Mouse (Mus musculus) limb, embryonic 15.5 days (tissue): Measurements from ENCODE around the gene Esrrg. TPM values are rescaled to one million over a fixed set of nuclear protein-coding genes. Genes with fewer than 3 reads are reported as not detected.
A peak's percentile ranks its signal among the peaks of the same experiment; 100 is the strongest.

Source experiments
- ATAC-seq: fragments of 200-750 bp; cut with Nextera tagmentation; 2 replicates; pipeline ENCODE4 v1.8.0; 2017; ENCODE audit warnings: low read depth, moderate TSS enrichment; ENCODE audit not compliant: insufficient number of reproducible peaks, low FRiP score, low TSS enrichment
- H3K27ac ChIP-seq: fragments of 300-500 bp; sonication (generic); 2 replicates; pipeline ENCODE4 v1.5.1; 2015; ENCODE audit warnings: moderate library complexity, mild to moderate bottlenecking, inconsistent platforms
- H3K27me3 ChIP-seq: fragments of 300-500 bp; sonication (generic); 2 replicates; pipeline ENCODE4 v1.6.1; 2015; ENCODE audit warnings: inconsistent platforms
- H3K36me3 ChIP-seq: fragments of 300-500 bp; sonication (generic); 2 replicates; pipeline ENCODE4 v1.6.1; 2015; ENCODE audit warnings: inconsistent platforms
- H3K4me1 ChIP-seq: fragments of 300-500 bp; sonication (generic); 2 replicates; pipeline ENCODE4 v1.6.1; 2015; ENCODE audit warnings: inconsistent platforms
- H3K4me2 ChIP-seq: fragments of 300-500 bp; sonication (generic); 2 replicates; pipeline ENCODE4 v1.6.1; 2015; ENCODE audit warnings: mild to moderate bottlenecking, inconsistent platforms
- H3K4me3 ChIP-seq: fragments of 300-500 bp; sonication (generic); 2 replicates; pipeline ENCODE4 v1.5.1; 2015; ENCODE audit warnings: mild to moderate bottlenecking, inconsistent platforms
- H3K9ac ChIP-seq: fragments of 300-500 bp; sonication (generic); 2 replicates; pipeline ENCODE4 v1.6.1; 2015; ENCODE audit warnings: inconsistent platforms
- H3K9me3 ChIP-seq: fragments of 300-500 bp; sonication (generic); 2 replicates; pipeline ENCODE4 v1.6.1; 2016; ENCODE audit warnings: inconsistent platforms
- WGBS: fragments of 180-500 bp; shearing (Covaris S2); methylation state at CpG from one replicate; pipeline ENCODE4 v1.1.7; 2015; 5-methylcytosine and 5-hydroxymethylcytosine counted together
- polyA plus RNA-seq: library from polyadenylated mRNA; unstranded; fragments of >200 nt; fragmentation: Nextera tagmentation; extraction: Ambion mirVana; gene quantifications from 2 replicates; pipeline ENCODE4 v1.2.1, GENCODE M21; 2015

Gene Esrrg
- polyA plus RNA-seq, 1 experiment from 2014 or later, result 1.8 TPM

DNA sequence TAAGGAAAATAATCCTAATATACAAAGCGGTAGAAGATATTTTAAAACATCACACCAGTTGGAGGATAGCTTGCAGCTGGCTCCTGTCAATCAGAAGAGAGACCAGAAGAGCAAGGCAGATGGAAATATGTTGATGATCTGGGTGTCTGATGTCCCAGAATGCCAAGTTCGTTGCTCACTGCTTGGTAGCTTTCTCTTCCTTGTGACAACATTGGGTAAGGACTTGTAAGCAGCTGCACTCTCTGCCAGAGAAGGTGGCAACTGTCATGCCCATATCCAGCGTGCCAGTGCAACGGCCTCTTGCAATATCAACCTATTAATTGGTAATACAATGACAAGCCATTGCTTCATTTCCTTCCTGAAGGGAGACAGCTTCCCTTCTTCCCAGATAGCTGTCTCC is 296.1 kb downstream of the Esrrg start:
- H3K36me3 ChIP-seq, result no peaks in the 10 kb centered on the region
- no peaks in the 10 kb centered on the region for H3K27me3 ChIP-seq
- no peak for ATAC-seq
- H3K9ac ChIP-seq, result no peak overlapping the region
- no peak overlapping the region for H3K4me2 ChIP-seq
- no peaks in the 10 kb centered on the region for H3K9me3 ChIP-seq
- H3K4me3 ChIP-seq, result no peak overlapping the region
- peaks cover 4% of the 10 kb centered on the region; the same call in 1 of the 2 replicates for H3K4me1 ChIP-seq
- H3K27ac ChIP-seq, result no peak overlapping the region
- WGBS, result 72% methylated on average over 4 of the region's 4 CpGs

DNA sequence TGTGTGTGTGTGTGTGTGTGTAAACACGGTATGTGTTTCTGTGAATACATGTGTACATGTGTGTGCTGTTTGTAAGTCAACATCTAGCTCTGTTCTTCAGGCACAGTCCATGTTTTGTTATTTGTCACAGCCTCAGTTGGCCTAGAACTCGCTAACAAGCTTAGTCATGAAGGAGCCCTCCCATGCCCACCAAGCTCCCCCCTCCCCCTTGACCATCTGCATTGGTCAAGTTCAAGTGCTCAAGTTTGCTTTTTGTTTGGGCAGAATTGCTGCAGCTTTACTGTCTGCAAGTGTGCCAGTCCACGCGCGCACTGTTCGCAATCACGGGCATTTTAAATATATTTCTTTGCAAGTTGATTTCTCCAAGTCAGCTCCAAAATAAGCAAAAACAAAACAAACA is 298.8 kb downstream of the Esrrg start:
- Histone ChIP-seq H3K9me3 (no peaks in the 10 kb centered on the region), H3K4me2 (no peak overlapping the region), H3K4me3 (no peak overlapping the region), H3K36me3 (no peaks in the 10 kb centered on the region), H3K4me1 (peaks cover 4% of the 10 kb centered on the region; the same call in 1 of the 2 replicates), H3K27me3 (no peaks in the 10 kb centered on the region), H3K9ac (no peak overlapping the region), H3K27ac (no peak overlapping the region)
- 65% methylated on average over 7 of the region's 7 CpGs for WGBS
- no peak for ATAC-seq

DNA sequence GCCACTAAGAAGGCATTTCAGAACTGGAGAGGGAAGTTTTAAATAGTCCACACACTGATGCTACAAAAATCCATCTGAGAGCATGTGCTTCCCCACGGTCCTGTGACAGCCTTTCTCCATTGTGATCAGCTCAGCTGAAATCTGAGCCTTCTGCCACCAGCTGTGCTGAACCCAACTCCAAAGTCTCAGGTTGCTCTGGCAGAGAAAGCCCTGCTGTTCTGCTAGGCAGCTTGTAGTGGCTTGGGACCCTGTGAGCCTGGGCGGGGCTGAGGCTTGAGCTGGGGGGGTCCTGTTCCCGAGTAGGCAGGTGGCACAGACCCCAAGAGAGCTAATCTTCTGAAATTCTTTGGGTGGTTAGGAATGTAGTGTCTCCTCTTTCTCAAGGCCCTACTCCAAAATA is 299.3 kb downstream of the Esrrg start:
- H3K27ac ChIP-seq, result no peak overlapping the region
- H3K4me2 ChIP-seq, result no peak overlapping the region
- H3K36me3 ChIP-seq, result no peaks in the 10 kb centered on the region
- H3K27me3 ChIP-seq, result no peaks in the 10 kb centered on the region
- H3K9ac ChIP-seq, result no peak overlapping the region
- H3K4me1 ChIP-seq, result peaks cover 4% of the 10 kb centered on the region; the same call in 1 of the 2 replicates
- ATAC-seq, result peak; percentile 55; the same call in 1 of the 2 replicates
- 5% methylated on average over 3 of the region's 3 CpGs for WGBS
- H3K4me3 ChIP-seq, result no peak overlapping the region
- no peaks in the 10 kb centered on the region for H3K9me3 ChIP-seq

DNA sequence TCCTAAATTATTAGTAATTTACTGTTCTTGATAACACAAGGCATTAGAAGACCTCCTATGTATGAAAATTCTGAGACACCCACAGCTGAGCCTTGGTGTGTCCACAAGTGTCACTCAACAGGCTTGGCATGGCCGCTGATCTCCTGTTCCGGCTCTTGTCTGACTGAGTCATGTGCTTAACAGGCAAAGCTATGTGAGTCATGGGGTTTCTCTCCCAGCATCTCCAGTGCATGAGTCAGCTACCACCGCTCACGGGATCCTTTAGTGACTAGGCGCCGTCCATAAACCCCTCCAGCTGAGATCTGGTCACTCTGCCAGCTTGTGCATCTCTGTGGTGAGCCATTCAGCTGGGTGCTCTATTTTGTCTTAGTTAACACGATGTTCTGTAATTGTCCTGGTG is 302.1 kb downstream of the Esrrg start:
- Histone ChIP-seq H3K27ac (no peak overlapping the region), H3K4me3 (no peak overlapping the region), H3K27me3 (no peaks in the 10 kb centered on the region), H3K4me2 (no peak overlapping the region), H3K9me3 (no peaks in the 10 kb centered on the region), H3K36me3 (no peaks in the 10 kb centered on the region), H3K9ac (no peak overlapping the region), H3K4me1 (peaks cover 4% of the 10 kb centered on the region; the same call in 1 of the 2 replicates)
- WGBS, result 77% methylated on average over 7 of the region's 7 CpGs
- no peak for ATAC-seq

DNA sequence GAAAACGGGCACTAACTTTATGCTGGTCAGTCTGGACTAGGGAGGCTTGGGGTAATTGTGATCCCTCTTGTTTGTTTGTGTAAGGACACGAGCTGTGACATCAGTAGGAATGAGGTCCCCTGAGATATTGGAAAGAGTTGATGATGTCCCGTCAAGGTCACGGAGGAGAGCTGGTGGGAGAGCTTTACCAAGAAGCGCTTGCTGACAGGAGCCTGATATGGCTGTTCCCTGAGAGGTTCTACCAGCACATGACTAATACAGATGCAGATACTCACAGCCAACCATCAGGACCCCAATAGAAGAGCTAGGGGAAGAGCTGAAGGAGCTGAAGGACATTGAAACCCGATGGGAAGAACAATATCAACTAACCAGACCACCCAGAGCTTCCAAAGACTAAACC is 302.6 kb downstream of the Esrrg start:
- H3K9ac ChIP-seq, result no peak overlapping the region
- H3K36me3 ChIP-seq, result no peaks in the 10 kb centered on the region
- no peak for ATAC-seq
- H3K9me3 ChIP-seq, result no peaks in the 10 kb centered on the region
- no peak overlapping the region for H3K4me2 ChIP-seq
- H3K4me1 ChIP-seq, result peaks cover 4% of the 10 kb centered on the region; the same call in 1 of the 2 replicates
- no peak overlapping the region for H3K4me3 ChIP-seq
- H3K27me3 ChIP-seq, result no peaks in the 10 kb centered on the region
- WGBS, result 83% methylated on average over 6 of the region's 6 CpGs
- no peak overlapping the region for H3K27ac ChIP-seq

DNA sequence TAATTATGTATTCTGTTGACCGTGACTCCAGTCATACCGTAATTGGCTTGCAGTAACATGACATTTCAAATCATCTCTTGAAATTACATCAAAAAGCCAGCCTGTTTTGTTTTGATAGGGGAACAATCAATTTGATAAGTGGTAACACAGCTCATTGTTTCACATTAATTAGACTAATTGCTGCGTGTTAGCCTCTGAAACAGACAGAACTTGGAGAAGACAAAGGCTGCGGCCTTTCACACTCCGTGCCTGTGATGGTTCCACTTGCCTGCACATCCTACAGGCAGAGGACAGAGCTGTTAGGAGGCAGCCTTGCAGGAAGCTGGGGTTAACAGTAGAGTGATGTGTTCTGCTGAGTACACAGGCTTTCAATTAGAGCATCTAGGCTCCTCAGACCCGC is 309.7 kb downstream of the Esrrg start:
- no peaks in the 10 kb centered on the region for H3K36me3 ChIP-seq
- H3K9me3 ChIP-seq, result no peaks in the 10 kb centered on the region
- no peaks in the 10 kb centered on the region for H3K4me1 ChIP-seq
- H3K4me3 ChIP-seq, result no peak overlapping the region
- H3K9ac ChIP-seq, result no peak overlapping the region
- H3K27me3 ChIP-seq, result no peaks in the 10 kb centered on the region
- ATAC-seq, result no peak
- H3K27ac ChIP-seq, result no peak overlapping the region
- H3K4me2 ChIP-seq, result no peak overlapping the region
- 80% methylated on average over 6 of the region's 6 CpGs for WGBS

DNA sequence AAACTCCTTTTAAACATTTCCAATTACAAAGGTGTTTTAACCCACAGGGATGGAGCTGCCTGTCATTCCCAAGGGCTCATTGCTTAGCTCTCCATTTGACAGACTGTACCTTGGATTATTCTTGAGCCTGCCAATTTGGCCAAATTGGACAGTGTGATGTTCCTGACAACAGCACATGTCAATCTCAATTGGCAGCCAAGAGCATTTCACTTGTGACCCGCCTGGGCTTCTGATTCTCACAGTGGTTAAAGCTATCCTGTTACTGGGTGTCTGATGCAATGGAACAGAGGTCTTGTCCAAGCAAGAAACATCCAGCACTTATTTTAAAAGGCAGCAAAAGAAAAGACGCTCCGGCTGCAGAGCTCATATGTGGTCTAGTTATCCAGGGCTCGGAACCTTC is 310.3 kb downstream of the Esrrg start:
- 96% methylated on average over 4 of the region's 4 CpGs for WGBS
- no peaks in the 10 kb centered on the region for H3K4me1 ChIP-seq
- no peaks in the 10 kb centered on the region for H3K9me3 ChIP-seq
- H3K9ac ChIP-seq, result no peak overlapping the region
- no peak overlapping the region for H3K27ac ChIP-seq
- H3K36me3 ChIP-seq, result no peaks in the 10 kb centered on the region
- H3K27me3 ChIP-seq, result no peaks in the 10 kb centered on the region
- no peak overlapping the region for H3K4me3 ChIP-seq
- no peak for ATAC-seq
- no peak overlapping the region for H3K4me2 ChIP-seq

DNA sequence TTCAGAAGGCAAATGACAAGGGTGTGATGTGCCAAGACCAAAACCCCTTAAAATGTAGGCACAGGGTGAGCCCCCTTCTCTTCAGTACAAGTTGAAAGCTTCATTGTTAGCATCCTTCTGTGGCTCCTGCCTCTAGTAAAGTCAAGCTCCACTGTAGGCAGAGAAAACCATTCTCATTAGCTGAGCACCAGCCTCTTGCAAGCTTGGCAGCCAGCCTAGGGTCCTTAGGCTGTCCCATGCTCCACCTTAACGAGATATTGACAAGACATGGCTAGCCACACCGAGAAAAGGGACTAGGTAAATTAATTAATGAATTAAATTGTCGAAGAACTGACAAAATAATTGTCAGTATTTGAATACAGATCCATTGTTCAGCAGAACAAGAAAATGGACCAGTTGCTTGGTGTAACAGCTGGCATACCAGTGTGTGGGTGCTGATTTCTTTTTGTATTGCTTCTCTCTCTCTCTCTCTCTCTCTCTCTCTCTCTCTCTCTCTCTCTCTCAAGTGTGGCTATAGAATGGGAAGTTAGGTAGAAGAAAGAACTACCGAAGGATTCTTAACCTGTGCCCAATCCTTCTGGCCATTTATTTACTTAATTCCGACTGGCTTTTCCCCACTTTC is 311.7 kb downstream of the Esrrg start:
- H3K36me3 ChIP-seq, result no peaks in the 10 kb centered on the region
- H3K4me2 ChIP-seq, result no peak overlapping the region
- H3K27me3 ChIP-seq, result no peaks in the 10 kb centered on the region
- no peak overlapping the region for H3K4me3 ChIP-seq
- H3K9me3 ChIP-seq, result no peaks in the 10 kb centered on the region
- no peak overlapping the region for H3K9ac ChIP-seq
- no peak overlapping the region for H3K27ac ChIP-seq
- WGBS, result 63% methylated on average over 5 of the region's 5 CpGs
- no peaks in the 10 kb centered on the region for H3K4me1 ChIP-seq
- no peak for ATAC-seq

DNA sequence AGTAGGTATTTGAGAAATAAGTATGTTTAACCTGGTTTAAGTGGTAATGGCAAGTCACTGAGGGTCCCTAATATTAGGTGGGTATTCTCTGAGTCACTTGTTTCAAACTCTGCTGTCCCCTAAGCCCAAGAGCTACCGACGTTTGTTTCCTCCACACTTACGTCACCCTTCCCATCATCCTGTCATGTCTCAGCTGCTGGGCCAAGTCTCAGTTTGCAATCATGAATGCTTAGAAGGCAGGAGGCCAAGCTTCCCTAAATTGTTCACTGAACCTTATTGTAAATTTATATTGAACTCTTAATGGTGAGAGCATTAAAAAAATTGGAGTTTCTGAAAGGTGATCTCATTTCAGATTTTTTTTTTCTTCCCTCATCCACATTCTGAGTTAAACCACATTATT is 322.6 kb downstream of the Esrrg start:
- Histone ChIP-seq H3K4me2 (no peak overlapping the region), H3K27me3 (no peaks in the 10 kb centered on the region), H3K4me3 (no peak overlapping the region), H3K27ac (no peak overlapping the region), H3K36me3 (no peaks in the 10 kb centered on the region), H3K9me3 (no peaks in the 10 kb centered on the region), H3K9ac (no peak overlapping the region), H3K4me1 (no peaks in the 10 kb centered on the region)
- no peak for ATAC-seq
- WGBS, result 47% methylated on average over 3 of the region's 3 CpGs

DNA sequence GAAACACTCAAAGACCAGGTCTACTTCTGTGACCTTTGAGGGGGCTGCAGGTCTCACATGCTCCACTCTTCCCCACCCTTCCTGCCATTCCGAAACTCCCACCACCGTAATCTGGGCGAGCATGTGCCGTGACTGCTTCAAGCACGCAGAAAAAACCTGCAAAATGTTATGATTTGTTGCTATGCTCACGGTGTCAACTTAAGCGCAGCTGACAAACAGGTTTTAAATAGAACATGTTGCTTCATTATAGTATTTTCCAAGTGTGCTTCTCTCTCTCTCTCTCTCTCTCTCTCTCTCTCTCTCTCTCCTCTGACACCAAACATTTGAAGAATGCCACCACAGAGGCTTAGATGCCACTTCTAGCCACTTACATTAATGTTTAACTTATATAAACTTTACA is 330.1 kb downstream of the Esrrg start:
- no peak for ATAC-seq
- no peaks in the 10 kb centered on the region for H3K27me3 ChIP-seq
- no peaks in the 10 kb centered on the region for H3K9me3 ChIP-seq
- H3K36me3 ChIP-seq, result no peaks in the 10 kb centered on the region
- H3K4me1 ChIP-seq, result no peaks in the 10 kb centered on the region
- H3K9ac ChIP-seq, result no peak overlapping the region
- no peak overlapping the region for H3K4me2 ChIP-seq
- H3K27ac ChIP-seq, result no peak overlapping the region
- no peak overlapping the region for H3K4me3 ChIP-seq
- WGBS, result 61% methylated on average over 7 of the region's 7 CpGs

DNA sequence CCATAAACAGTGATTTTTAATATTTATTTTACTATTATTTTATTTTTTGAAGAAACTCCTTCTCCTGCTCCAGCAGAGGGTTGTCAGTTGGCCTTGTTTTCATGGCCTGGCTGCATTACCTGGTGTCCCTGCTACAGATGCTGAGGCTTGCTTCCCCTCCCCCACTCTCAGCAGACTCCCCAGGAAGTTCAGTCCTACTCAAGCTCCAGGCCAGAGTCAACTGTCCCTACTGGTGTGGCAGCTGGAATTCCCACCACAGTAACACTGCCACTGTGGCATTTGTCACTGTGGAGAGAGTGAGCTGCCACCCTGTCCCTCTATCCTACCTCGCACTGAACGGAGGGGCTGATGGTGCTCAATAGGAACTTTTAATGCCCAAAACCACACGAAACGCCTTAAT is 330.5 kb downstream of the Esrrg start:
- H3K4me1 ChIP-seq, result no peaks in the 10 kb centered on the region
- WGBS, result 40% methylated on average over 4 of the region's 4 CpGs
- no peaks in the 10 kb centered on the region for H3K36me3 ChIP-seq
- H3K27me3 ChIP-seq, result no peaks in the 10 kb centered on the region
- no peak for ATAC-seq
- no peak overlapping the region for H3K4me2 ChIP-seq
- no peak overlapping the region for H3K27ac ChIP-seq
- H3K9me3 ChIP-seq, result no peaks in the 10 kb centered on the region
- no peak overlapping the region for H3K4me3 ChIP-seq
- H3K9ac ChIP-seq, result no peak overlapping the region

DNA sequence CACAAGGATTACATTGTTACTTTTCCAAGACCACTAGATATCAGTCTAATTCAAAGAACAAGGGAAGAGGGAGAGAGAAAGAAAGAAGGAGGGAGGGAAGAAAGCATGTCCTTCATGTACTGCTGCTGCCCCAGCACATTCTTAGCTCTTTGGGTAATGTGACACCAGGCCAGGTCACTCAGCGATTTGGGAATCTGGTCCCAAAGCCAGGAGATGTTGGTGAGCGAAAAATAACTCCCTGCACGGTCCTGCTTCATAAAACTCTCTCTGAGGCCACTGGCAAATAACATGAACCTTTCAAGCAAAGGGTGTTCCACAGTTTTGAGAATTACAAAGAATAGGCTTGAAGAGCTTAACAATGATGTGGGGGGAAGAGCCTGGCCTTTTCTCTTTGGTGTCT is 342.9 kb downstream of the Esrrg start:
- H3K4me3 ChIP-seq, result no peak overlapping the region
- no peak overlapping the region for H3K4me2 ChIP-seq
- 40% methylated on average over 3 of the region's 3 CpGs for WGBS
- no peaks in the 10 kb centered on the region for H3K4me1 ChIP-seq
- H3K9ac ChIP-seq, result no peak overlapping the region
- no peaks in the 10 kb centered on the region for H3K36me3 ChIP-seq
- H3K27ac ChIP-seq, result no peak overlapping the region
- no peak for ATAC-seq
- H3K9me3 ChIP-seq, result no peaks in the 10 kb centered on the region
- no peaks in the 10 kb centered on the region; the same call in 1 of the 2 replicates for H3K27me3 ChIP-seq

DNA sequence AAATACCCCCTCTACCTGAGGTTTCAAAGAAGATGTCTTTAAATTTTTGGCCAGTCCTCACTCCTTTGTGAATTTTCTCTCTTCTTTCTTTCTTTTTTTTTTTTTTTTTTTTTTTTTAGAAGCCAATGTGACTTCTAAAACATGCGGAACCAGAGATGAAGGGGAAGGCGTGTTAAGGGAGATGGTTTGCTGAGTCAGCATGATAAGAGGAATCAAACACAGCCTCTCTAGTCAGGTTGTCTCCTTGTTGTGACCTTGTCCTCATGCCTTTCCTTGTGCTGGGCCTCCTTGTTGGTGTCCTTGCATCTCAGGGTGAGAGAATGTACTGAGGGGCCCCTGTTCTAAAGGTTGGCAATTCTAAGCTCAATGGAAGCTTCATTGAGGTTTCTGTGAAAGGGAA is 348.1 kb downstream of the Esrrg start:
- Histone ChIP-seq H3K27me3 (no peaks in the 10 kb centered on the region), H3K4me2 (no peak overlapping the region), H3K9ac (no peak overlapping the region), H3K4me1 (no peaks in the 10 kb centered on the region), H3K4me3 (no peak overlapping the region), H3K9me3 (no peaks in the 10 kb centered on the region), H3K36me3 (no peaks in the 10 kb centered on the region), H3K27ac (no peak overlapping the region)
- 83% methylated on average over 2 of the region's 2 CpGs for WGBS
- ATAC-seq, result no peak
